Mouse (Mus musculus): ENCODE results near the gene Gm7876. TPM values are rescaled to one million over a fixed set of nuclear protein-coding genes. Genes with fewer than 3 reads are reported as not detected.
"Not testable (repeated sequence)": the region's sequence is repeated elsewhere in the genome, so short reads cannot be mapped to it uniquely, and the experiment has no call there.

The Gm7876 gene
- total RNA-seq (2014; fragmentation: Nextera tagmentation) (not detected in 2 replicates), total RNA-seq (2017) (not detected in 2 replicates)

- not testable (repeated sequence) for ATAC-seq (replicated peaks; ENCODE audit: low FRiP score, low TSS enrichment, poor library complexity, severe bottlenecking)
These were observed at the start of gene Gm7876 for GRCm38 (mm10) chr14:4708938-4709337. Gm7876 (plus strand) TSS chr14:4709238.

GRCm38 (mm10) chr14:4663892-4664291 is 45.1 kb upstream of the Gm7876 start, which contains the start of gene Gm3239:
Gm3239 (plus strand) TSS chr14:4664192.
- ATAC-seq (replicated peaks; ENCODE audit: low FRiP score, low TSS enrichment, poor library complexity, severe bottlenecking): not testable (repeated sequence)

- ATAC-seq (replicated peaks; ENCODE audit: low FRiP score, low TSS enrichment, poor library complexity, severe bottlenecking): not testable (repeated sequence)
These were observed 17.2 kb downstream of the Gm7876 start, which contains the start of gene Gm3252 for GRCm38 (mm10) chr14:4726038-4726880. Gm3252 (plus strand) TSS chr14:4726775.

Other genes with a start within 250 kb of the Gm7876 start
- not detected in 2 replicates for gene Gm3182, start 227.5 kb upstream of the Gm7876 start, total RNA-seq (2014; fragmentation: Nextera tagmentation)
- not detected in 2 replicates for gene Gm3182, start 227.5 kb upstream of the Gm7876 start, total RNA-seq (2017)
- not detected in 2 replicates for gene Gm3047, start 153.8 kb upstream of the Gm7876 start, total RNA-seq (2014; fragmentation: Nextera tagmentation)
- gene Gm3047, start 153.8 kb upstream of the Gm7876 start, total RNA-seq (2017): not detected in 2 replicates
- not detected in 2 replicates for gene Gm8159, start 76.9 kb upstream of the Gm7876 start, total RNA-seq (2014; fragmentation: Nextera tagmentation)
- gene Gm8159, start 76.9 kb upstream of the Gm7876 start, total RNA-seq (2017): not detected in 2 replicates
- gene Gm3239, start 45.0 kb upstream of the Gm7876 start, total RNA-seq (2014; fragmentation: Nextera tagmentation): not detected in 2 replicates
- gene Gm3239, start 45.0 kb upstream of the Gm7876 start, total RNA-seq (2017): not detected in 2 replicates
- gene Gm3252, start 17.5 kb downstream of the Gm7876 start, total RNA-seq (2014; fragmentation: Nextera tagmentation): not detected in 2 replicates
- not detected in 2 replicates for gene Gm3252, start 17.5 kb downstream of the Gm7876 start, total RNA-seq (2017)
- 0.11 TPM in 1 of 2 replicates, not detected in the other for gene Gm9602, start 67.1 kb downstream of the Gm7876 start, total RNA-seq (2014; fragmentation: Nextera tagmentation)
- gene Gm9602, start 67.1 kb downstream of the Gm7876 start, total RNA-seq (2017): not detected in 2 replicates
- gene Gm3269, start 128.9 kb downstream of the Gm7876 start, total RNA-seq (2014; fragmentation: Nextera tagmentation): not detected in 2 replicates
- gene Gm3269, start 128.9 kb downstream of the Gm7876 start, total RNA-seq (2017): not detected in 2 replicates
- gene Gm3264, start 146.3 kb downstream of the Gm7876 start, total RNA-seq (2014; fragmentation: Nextera tagmentation): not detected in 2 replicates
- gene Gm3264, start 146.3 kb downstream of the Gm7876 start, total RNA-seq (2017): not detected in 2 replicates
- not detected in 2 replicates for gene Gm3278, start 183.2 kb downstream of the Gm7876 start, total RNA-seq (2014; fragmentation: Nextera tagmentation)
- not detected in 2 replicates for gene Gm3278, start 183.2 kb downstream of the Gm7876 start, total RNA-seq (2017)

All from megakaryocyte-erythroid progenitor cell, adult 5-6 weeks (primary cell).